Mouse (Mus musculus): ENCODE measurements around the gene Dtx4. TPM values are rescaled to one million over a fixed set of nuclear protein-coding genes. Genes with fewer than 3 reads are reported as not detected.
A peak's percentile ranks its signal among the peaks of the same experiment; 100 is the strongest.

The Dtx4 gene
- polyA plus RNA-seq, 1 experiment: not detected

- 58% methylated on average over 4 of the region's 4 CpGs for WGBS
- no peaks in the 10 kb centered on the region for H3K4me1 ChIP-seq (ENCODE audit: control insufficient read depth, insufficient read depth, low read length)
- H3K27ac ChIP-seq (ENCODE audit: insufficient read depth, low read depth, low read length): no peak overlapping the region
- TF ChIP-seq POLR2A (IDR thresholded peaks at IDR 0.05; ENCODE audit: insufficient read depth, low read depth, low read length): no peak
- TF ChIP-seq CTCF (IDR thresholded peaks at IDR 0.05; ENCODE audit: insufficient read depth, low read depth, low read length): no peak
- H3K4me3 ChIP-seq (ENCODE audit: insufficient read depth, low read depth, low read length): no peak overlapping the region
Observed at GRCm38 (mm10) chr19:12523377-12523776, 22.1 kb upstream of the Dtx4 start.

GRCm38 (mm10) chr19:12518541-12518890 lies 17.3 kb upstream of the Dtx4 start:
- Histone ChIP-seq H3K4me1 (ENCODE audit: control insufficient read depth, insufficient read depth, low read length) (no peaks in the 10 kb centered on the region), H3K4me3 (ENCODE audit: insufficient read depth, low read depth, low read length) (no peak overlapping the region), H3K27ac (ENCODE audit: insufficient read depth, low read depth, low read length) (no peak overlapping the region)
- no peak for TF ChIP-seq POLR2A (IDR thresholded peaks at IDR 0.05; ENCODE audit: insufficient read depth, low read depth, low read length)
- TF ChIP-seq CTCF (IDR thresholded peaks at IDR 0.05; ENCODE audit: insufficient read depth, low read depth, low read length): no peak

- Histone ChIP-seq H3K27ac (ENCODE audit: insufficient read depth, low read depth, low read length) (no peak overlapping the region), H3K4me3 (ENCODE audit: insufficient read depth, low read depth, low read length) (peak overlapping the region; percentile 46), H3K4me1 (ENCODE audit: control insufficient read depth, insufficient read depth, low read length) (no peaks in the 10 kb centered on the region)
- TF ChIP-seq POLR2A (IDR thresholded peaks at IDR 0.05; ENCODE audit: insufficient read depth, low read depth, low read length): no peak
- no peak for TF ChIP-seq CTCF (IDR thresholded peaks at IDR 0.05; ENCODE audit: insufficient read depth, low read depth, low read length)
- WGBS: 2% methylated on average over 16 of the region's 16 CpGs
Observed at GRCm38 (mm10) chr19:12517671-12518540, 16.7 kb upstream of the Dtx4 start.

- TF ChIP-seq POLR2A (IDR thresholded peaks at IDR 0.05; ENCODE audit: insufficient read depth, low read depth, low read length): no peak
- no peak for TF ChIP-seq CTCF (IDR thresholded peaks at IDR 0.05; ENCODE audit: insufficient read depth, low read depth, low read length)
- H3K27ac ChIP-seq (ENCODE audit: insufficient read depth, low read depth, low read length): no peak overlapping the region
- no peaks in the 10 kb centered on the region for H3K4me1 ChIP-seq (ENCODE audit: control insufficient read depth, insufficient read depth, low read length)
- no peak overlapping the region for H3K4me3 ChIP-seq (ENCODE audit: insufficient read depth, low read depth, low read length)
Observed at GRCm38 (mm10) chr19:12514621-12515020, 13.4 kb upstream of the Dtx4 start.

GRCm38 (mm10) chr19:12502756-12503155 lies 1.5 kb upstream of the Dtx4 start:
- 91% methylated on average over 7 of the region's 7 CpGs for WGBS

GRCm38 (mm10) chr19:12500881-12501311 lies 358 bp downstream of the Dtx4 start:
- WGBS: under 1% methylated on average over 37 of the region's 38 CpGs
- TF ChIP-seq POLR2A (IDR thresholded peaks at IDR 0.05; ENCODE audit: insufficient read depth, low read depth, low read length) (no peak), CTCF (IDR thresholded peaks at IDR 0.05; ENCODE audit: insufficient read depth, low read depth, low read length) (no peak)
- Histone ChIP-seq H3K4me3 (ENCODE audit: insufficient read depth, low read depth, low read length) (peak overlapping the region; percentile 69), H3K27ac (ENCODE audit: insufficient read depth, low read depth, low read length) (peak overlapping the region; percentile 64), H3K4me1 (ENCODE audit: control insufficient read depth, insufficient read depth, low read length) (peaks cover 8% of the 10 kb centered on the region)

More at GRCm38 (mm10) chr19:12502756-12503155, 1.5 kb upstream of the Dtx4 start:
- Histone ChIP-seq H3K4me3 (ENCODE audit: insufficient read depth, low read depth, low read length) (no peak overlapping the region), H3K27ac (ENCODE audit: insufficient read depth, low read depth, low read length) (no peak overlapping the region), H3K4me1 (ENCODE audit: control insufficient read depth, insufficient read depth, low read length) (peaks cover 8% of the 10 kb centered on the region)
- TF ChIP-seq CTCF (IDR thresholded peaks at IDR 0.05; ENCODE audit: insufficient read depth, low read depth, low read length) (no peak), POLR2A (IDR thresholded peaks at IDR 0.05; ENCODE audit: insufficient read depth, low read depth, low read length) (no peak)

GRCm38 (mm10) chr19:12500124-12500523 lies 1.1 kb downstream of the Dtx4 start:
- Histone ChIP-seq H3K4me1 (ENCODE audit: control insufficient read depth, insufficient read depth, low read length) (peaks cover 8% of the 10 kb centered on the region), H3K4me3 (ENCODE audit: insufficient read depth, low read depth, low read length) (peak overlapping the region; percentile 69), H3K27ac (ENCODE audit: insufficient read depth, low read depth, low read length) (peak overlapping the region; percentile 28; the same call in 1 of the 2 replicates)
- TF ChIP-seq CTCF (IDR thresholded peaks at IDR 0.05; ENCODE audit: insufficient read depth, low read depth, low read length) (no peak), POLR2A (IDR thresholded peaks at IDR 0.05; ENCODE audit: insufficient read depth, low read depth, low read length) (no peak)
- WGBS: 4% methylated on average over 3 of the region's 3 CpGs

- 37% methylated on average over 2 of the region's 2 CpGs for WGBS
- TF ChIP-seq POLR2A (IDR thresholded peaks at IDR 0.05; ENCODE audit: insufficient read depth, low read depth, low read length) (no peak), CTCF (IDR thresholded peaks at IDR 0.05; ENCODE audit: insufficient read depth, low read depth, low read length) (no peak)
- Histone ChIP-seq H3K4me1 (ENCODE audit: control insufficient read depth, insufficient read depth, low read length) (peaks cover 8% of the 10 kb centered on the region), H3K27ac (ENCODE audit: insufficient read depth, low read depth, low read length) (no peak overlapping the region), H3K4me3 (ENCODE audit: insufficient read depth, low read depth, low read length) (no peak overlapping the region)
Observed at GRCm38 (mm10) chr19:12499485-12499884, 1.8 kb downstream of the Dtx4 start.

- Histone ChIP-seq H3K27ac (ENCODE audit: insufficient read depth, low read depth, low read length) (no peak overlapping the region; the same call in 1 of the 2 replicates), H3K4me3 (ENCODE audit: insufficient read depth, low read depth, low read length) (no peak overlapping the region), H3K4me1 (ENCODE audit: control insufficient read depth, insufficient read depth, low read length) (peaks cover 8% of the 10 kb centered on the region)
- TF ChIP-seq POLR2A (IDR thresholded peaks at IDR 0.05; ENCODE audit: insufficient read depth, low read depth, low read length): no peak
- no peak for TF ChIP-seq CTCF (IDR thresholded peaks at IDR 0.05; ENCODE audit: insufficient read depth, low read depth, low read length)
- WGBS: 52% methylated on average over 1 of the region's 1 CpGs
Observed at GRCm38 (mm10) chr19:12498941-12499340, 2.3 kb downstream of the Dtx4 start.

Data from olfactory bulb, adult 2 months (tissue).